Mouse (Mus musculus): ENCODE results near the gene Iqck. TPM values are rescaled to one million over a fixed set of nuclear protein-coding genes. Genes with fewer than 3 reads are reported as not detected.

The Iqck gene
- polyA plus RNA-seq, 1 experiment from 2014 or later = 2.0 TPM

- no peak overlapping the region for H3K27ac ChIP-seq
- WGBS = 24% methylated on average over 7 of the region's 7 CpGs
- H3K27me3 ChIP-seq (replicated peaks) = no peaks in the 10 kb centered on the region
Measured at GRCm38 (mm10) chr7:118943170-118943569, 87.6 kb downstream of the Iqck start.

GRCm38 (mm10) chr7:118944884-118945283 lies 89.3 kb downstream of the Iqck start:
- no peaks in the 10 kb centered on the region for H3K4me1 ChIP-seq
- no peak for ATAC-seq (ENCODE audit: insufficient read depth, low FRiP score, low read depth)

More at GRCm38 (mm10) chr7:118943170-118943569, 87.6 kb downstream of the Iqck start:
- Histone ChIP-seq H3K4me1 (no peaks in the 10 kb centered on the region), H3K4me2 (no peak overlapping the region), H3K4me3 (replicated peaks) (no peak overlapping the region), H3K9me3 (no peaks in the 10 kb centered on the region), H3K9ac (no peak overlapping the region), H3K36me3 (no peaks in the 10 kb centered on the region)
- ATAC-seq (ENCODE audit: insufficient read depth, low FRiP score, low read depth) = peak; percentile 73; the same call in 1 of the 2 replicates

GRCm38 (mm10) chr7:118947241-118947640 lies 91.7 kb downstream of the Iqck start:
- Histone ChIP-seq H3K36me3 (no peaks in the 10 kb centered on the region), H3K9ac (no peak overlapping the region), H3K27ac (no peak overlapping the region), H3K27me3 (replicated peaks) (no peaks in the 10 kb centered on the region), H3K4me2 (no peak overlapping the region), H3K4me3 (replicated peaks) (no peak overlapping the region), H3K4me1 (no peaks in the 10 kb centered on the region), H3K9me3 (no peaks in the 10 kb centered on the region)
- no peak for ATAC-seq (ENCODE audit: insufficient read depth, low FRiP score, low read depth)
- 54% methylated on average over 3 of the region's 3 CpGs for WGBS

More at GRCm38 (mm10) chr7:118944884-118945283, 89.3 kb downstream of the Iqck start:
- no peak overlapping the region for H3K4me3 ChIP-seq (replicated peaks)
- no peak overlapping the region for H3K9ac ChIP-seq
- no peak overlapping the region for H3K27ac ChIP-seq
- no peaks in the 10 kb centered on the region for H3K36me3 ChIP-seq
- H3K27me3 ChIP-seq (replicated peaks) = no peaks in the 10 kb centered on the region
- no peak overlapping the region for H3K4me2 ChIP-seq
- no peaks in the 10 kb centered on the region for H3K9me3 ChIP-seq
- WGBS = 23% methylated on average over 2 of the region's 2 CpGs

- 73% methylated on average over 2 of the region's 2 CpGs for WGBS
- no peak overlapping the region for H3K9ac ChIP-seq
- H3K4me2 ChIP-seq = no peak overlapping the region
- H3K27me3 ChIP-seq (replicated peaks) = no peaks in the 10 kb centered on the region
- H3K4me1 ChIP-seq = no peaks in the 10 kb centered on the region
- H3K4me3 ChIP-seq (replicated peaks) = no peak overlapping the region
- H3K36me3 ChIP-seq = no peaks in the 10 kb centered on the region
- H3K27ac ChIP-seq = no peak overlapping the region
- no peaks in the 10 kb centered on the region for H3K9me3 ChIP-seq
- ATAC-seq (ENCODE audit: insufficient read depth, low FRiP score, low read depth) = no peak
Measured at GRCm38 (mm10) chr7:118948677-118949282, 93.2 kb downstream of the Iqck start.

GRCm38 (mm10) chr7:118949749-118950148 lies 94.2 kb downstream of the Iqck start:
- no peak for ATAC-seq (ENCODE audit: insufficient read depth, low FRiP score, low read depth)

GRCm38 (mm10) chr7:118953626-118954282 lies 98.2 kb downstream of the Iqck start:
- H3K36me3 ChIP-seq = no peaks in the 10 kb centered on the region
- no peak overlapping the region for H3K4me2 ChIP-seq
- 56% methylated on average over 11 of the region's 11 CpGs for WGBS
- H3K9me3 ChIP-seq = no peaks in the 10 kb centered on the region
- H3K4me3 ChIP-seq (replicated peaks) = no peak overlapping the region
- no peak overlapping the region for H3K27ac ChIP-seq
- no peak overlapping the region for H3K9ac ChIP-seq
- 0 out of 2 replicates have a peak, but pooled peaks cover 3% of the 10 kb centered on the region for H3K4me1 ChIP-seq
- H3K27me3 ChIP-seq (replicated peaks) = no peaks in the 10 kb centered on the region
- no peak for ATAC-seq (ENCODE audit: insufficient read depth, low FRiP score, low read depth)

More at GRCm38 (mm10) chr7:118949749-118950148, 94.2 kb downstream of the Iqck start:
- H3K4me1 ChIP-seq = 0 out of 2 replicates have a peak, but pooled peaks cover 3% of the 10 kb centered on the region
- H3K4me3 ChIP-seq (replicated peaks) = no peak overlapping the region
- H3K4me2 ChIP-seq = no peak overlapping the region
- WGBS = 53% methylated on average over 7 of the region's 7 CpGs
- no peak overlapping the region for H3K9ac ChIP-seq
- no peak overlapping the region for H3K27ac ChIP-seq
- no peaks in the 10 kb centered on the region for H3K27me3 ChIP-seq (replicated peaks)
- H3K9me3 ChIP-seq = no peaks in the 10 kb centered on the region
- H3K36me3 ChIP-seq = no peaks in the 10 kb centered on the region

GRCm38 (mm10) chr7:118954968-118955367 lies 99.4 kb downstream of the Iqck start:
- no peak overlapping the region for H3K4me3 ChIP-seq (replicated peaks)
- no peak overlapping the region for H3K27ac ChIP-seq
- H3K27me3 ChIP-seq (replicated peaks) = no peaks in the 10 kb centered on the region
- 93% methylated on average over 1 of the region's 1 CpGs for WGBS
- no peak for ATAC-seq (ENCODE audit: insufficient read depth, low FRiP score, low read depth)
- no peak overlapping the region for H3K9ac ChIP-seq
- H3K4me1 ChIP-seq = 0 out of 2 replicates have a peak, but pooled peaks cover 3% of the 10 kb centered on the region
- H3K9me3 ChIP-seq = no peaks in the 10 kb centered on the region
- H3K4me2 ChIP-seq = no peak overlapping the region
- H3K36me3 ChIP-seq = no peaks in the 10 kb centered on the region

GRCm38 (mm10) chr7:118956616-118957246 lies 101.2 kb downstream of the Iqck start:
- H3K4me3 ChIP-seq (replicated peaks) = no peak overlapping the region
- WGBS = 71% methylated on average over 4 of the region's 4 CpGs
- no peak for ATAC-seq (ENCODE audit: insufficient read depth, low FRiP score, low read depth)

GRCm38 (mm10) chr7:118959209-118959608 lies 103.7 kb downstream of the Iqck start:
- Histone ChIP-seq H3K4me3 (replicated peaks) (no peak overlapping the region), H3K9ac (no peak overlapping the region), H3K4me1 (no peaks in the 10 kb centered on the region), H3K27ac (no peak overlapping the region), H3K4me2 (no peak overlapping the region), H3K27me3 (replicated peaks) (no peaks in the 10 kb centered on the region), H3K9me3 (no peaks in the 10 kb centered on the region), H3K36me3 (no peaks in the 10 kb centered on the region)
- no peak for ATAC-seq (ENCODE audit: insufficient read depth, low FRiP score, low read depth)
- WGBS = 64% methylated on average over 7 of the region's 7 CpGs

More at GRCm38 (mm10) chr7:118956616-118957246, 101.2 kb downstream of the Iqck start:
- Histone ChIP-seq H3K4me1 (0 out of 2 replicates have a peak, but pooled peaks cover 3% of the 10 kb centered on the region), H3K9ac (no peak overlapping the region), H3K27ac (no peak overlapping the region), H3K36me3 (no peaks in the 10 kb centered on the region), H3K4me2 (no peak overlapping the region), H3K27me3 (replicated peaks) (no peaks in the 10 kb centered on the region), H3K9me3 (no peaks in the 10 kb centered on the region)

GRCm38 (mm10) chr7:118964777-118965176 lies 109.2 kb downstream of the Iqck start:
- H3K27ac ChIP-seq = no peak overlapping the region
- no peaks in the 10 kb centered on the region for H3K27me3 ChIP-seq (replicated peaks)
- no peaks in the 10 kb centered on the region for H3K9me3 ChIP-seq
- no peak overlapping the region for H3K9ac ChIP-seq
- WGBS = 3% methylated on average over 2 of the region's 3 CpGs
- H3K4me3 ChIP-seq (replicated peaks) = no peak overlapping the region
- no peak overlapping the region for H3K4me2 ChIP-seq
- H3K4me1 ChIP-seq = no peaks in the 10 kb centered on the region
- no peak for ATAC-seq (ENCODE audit: insufficient read depth, low FRiP score, low read depth)
- no peaks in the 10 kb centered on the region for H3K36me3 ChIP-seq

- H3K27ac ChIP-seq = no peak overlapping the region
- no peaks in the 10 kb centered on the region for H3K27me3 ChIP-seq (replicated peaks)
- 25% methylated on average over 7 of the region's 7 CpGs for WGBS
- no peak overlapping the region for H3K4me2 ChIP-seq
- ATAC-seq (ENCODE audit: insufficient read depth, low FRiP score, low read depth) = no peak
- H3K4me3 ChIP-seq (replicated peaks) = no peak overlapping the region
- no peaks in the 10 kb centered on the region for H3K4me1 ChIP-seq
- no peaks in the 10 kb centered on the region for H3K9me3 ChIP-seq
- no peaks in the 10 kb centered on the region for H3K36me3 ChIP-seq
- no peak overlapping the region for H3K9ac ChIP-seq
Measured at GRCm38 (mm10) chr7:118965198-118965597, 109.6 kb downstream of the Iqck start.

GRCm38 (mm10) chr7:118968870-118969269 lies 113.3 kb downstream of the Iqck start:
- H3K4me2 ChIP-seq = no peak overlapping the region
- H3K9me3 ChIP-seq = no peaks in the 10 kb centered on the region
- no peak overlapping the region for H3K4me3 ChIP-seq (replicated peaks)
- H3K4me1 ChIP-seq = 0 out of 2 replicates have a peak, but pooled peaks cover 4% of the 10 kb centered on the region
- H3K27me3 ChIP-seq (replicated peaks) = no peaks in the 10 kb centered on the region
- H3K9ac ChIP-seq = no peak overlapping the region
- no peak for ATAC-seq (ENCODE audit: insufficient read depth, low FRiP score, low read depth)
- no peaks in the 10 kb centered on the region for H3K36me3 ChIP-seq
- WGBS = 93% methylated on average over 3 of the region's 3 CpGs
- no peak overlapping the region for H3K27ac ChIP-seq
